Mouse (Mus musculus) lung, postnatal 0 days (tissue): ENCODE measurements at regions not wholly inside any gene's neighbourhood (a gene's known extent, or its start where the extent isn't known, plus 50 kb on each side); places are given as distances from the start of the nearest gene placed in this dataset.

Experiments used
- CTCF ChIP-seq: IDR thresholded peaks from 2 replicates; pipeline ENCODE4 v1.5.1; 2016; ENCODE audit warnings: antibody characterized with exemption, mild to moderate bottlenecking
- EP300 ChIP-seq: IDR thresholded peaks from 2 replicates; pipeline ENCODE4 v1.6.1; 2016; ENCODE audit warnings: antibody characterized with exemption, mild to moderate bottlenecking, control low read depth

- TF ChIP-seq EP300 (no peak), CTCF (no peak)
These were observed 75.6 kb upstream of the Sp4 start for GRCm38 (mm10) chr12:118376521-118377493.
